Comparison of ENCODE assay signal across 15 mouse cellular contexts in the genomic region with DNA sequence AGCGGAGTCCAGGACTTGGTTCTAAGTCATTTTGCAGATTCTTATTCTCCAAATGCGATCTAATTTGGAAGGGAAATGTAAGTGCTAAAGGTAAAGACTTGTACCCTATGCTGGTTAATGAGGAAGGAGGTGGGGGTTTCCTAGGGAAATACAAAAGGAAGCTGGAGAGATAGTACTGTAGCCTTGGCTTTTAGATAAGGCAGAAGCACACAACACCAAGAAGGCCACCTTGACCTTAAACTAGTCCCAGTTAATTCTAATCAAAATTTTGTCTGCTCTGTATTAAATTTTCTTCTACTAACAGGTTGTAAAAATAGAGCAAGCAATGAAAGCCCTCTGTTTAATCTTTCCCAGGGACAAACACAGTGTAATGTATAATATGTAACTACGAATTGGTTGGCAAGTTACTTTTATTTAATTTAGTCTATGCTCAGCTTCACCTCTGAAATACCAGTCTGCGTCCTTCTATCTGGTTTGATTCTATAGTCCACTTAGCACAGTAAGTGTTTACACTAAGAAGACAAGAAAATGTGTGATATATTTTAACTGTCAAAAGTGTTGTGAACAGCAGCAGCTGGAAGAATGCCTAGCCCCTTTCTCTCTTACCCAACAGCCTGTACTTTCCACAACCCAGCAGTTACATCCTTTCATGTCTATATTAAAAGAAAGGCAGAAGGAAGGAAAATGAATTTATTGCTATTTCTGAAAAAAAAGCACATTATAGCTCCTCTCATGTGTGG.
DNase-seq lines count a peak whose midpoint lies in the region; ATAC-seq and TF ChIP-seq lines count a peak whose summit lies in the region.
"Had no signal": no experiment of that assay in that cellular context is flagged by ENCODE, and none has a peak within 500 bp of the region (broad histone marks: within the 10 kb centered on the region; RNA-seq: fewer than 3 reads in every experiment).

No protein-coding gene starts in this region.

- no peak overlapping the region for H3K4me3 ChIP-seq in gastrocnemius, adult 2 months
- H3K4me3 ChIP-seq in kidney, postnatal 0 days (replicated peaks; ENCODE audit: low read depth, low read length), result no peak overlapping the region
- no peak overlapping the region for H3K4me3 ChIP-seq in forebrain, embryonic 11.5 days (ENCODE audit: low read depth, low read length)
- no peak overlapping the region for H3K4me3 ChIP-seq in limb, embryonic 12.5 days (replicated peaks)
- H3K4me3 ChIP-seq: embryonic facial prominence, embryonic 13.5 days; hindbrain, embryonic 10.5 days had no signal

- no peaks in the 10 kb centered on the region for H3K36me3 ChIP-seq in kidney, postnatal 0 days (ENCODE audit: insufficient read depth, low read length)
- H3K36me3 ChIP-seq in forebrain, embryonic 11.5 days (ENCODE audit: control insufficient read depth, insufficient read depth, low read length), result no peaks in the 10 kb centered on the region
- no peaks in the 10 kb centered on the region for H3K36me3 ChIP-seq in limb, embryonic 12.5 days
- H3K36me3 ChIP-seq: embryonic facial prominence, embryonic 13.5 days; hindbrain, embryonic 10.5 days had no signal

- H3K9ac ChIP-seq in kidney, postnatal 0 days (ENCODE audit: low read depth, low read length), result no peak overlapping the region
- H3K9ac ChIP-seq in forebrain, embryonic 11.5 days (ENCODE audit: low read length), result no peak overlapping the region
- H3K9ac ChIP-seq in limb, embryonic 12.5 days (replicated peaks), result no peak overlapping the region
- H3K9ac ChIP-seq: embryonic facial prominence, embryonic 13.5 days had no signal

- no peaks in the 10 kb centered on the region for H3K27me3 ChIP-seq in kidney, postnatal 0 days (ENCODE audit: insufficient read depth, low read length)
- no peaks in the 10 kb centered on the region for H3K27me3 ChIP-seq in forebrain, embryonic 11.5 days (ENCODE audit: control insufficient read depth, insufficient read depth, low read length)
- H3K27me3 ChIP-seq in limb, embryonic 12.5 days, result no peaks in the 10 kb centered on the region
- H3K27me3 ChIP-seq: embryonic facial prominence, embryonic 13.5 days had no signal

- H3K9me3 ChIP-seq in kidney, postnatal 0 days (replicated peaks; ENCODE audit: low read length), result no peaks in the 10 kb centered on the region
- no peaks in the 10 kb centered on the region for H3K9me3 ChIP-seq in forebrain, embryonic 11.5 days (ENCODE audit: control insufficient read depth, low read length)
- H3K9me3 ChIP-seq in limb, embryonic 12.5 days, result no peaks in the 10 kb centered on the region
- H3K9me3 ChIP-seq: embryonic facial prominence, embryonic 13.5 days; hindbrain, embryonic 10.5 days; megakaryocyte, embryonic 14.5 days had no signal

- peak overlapping the region; percentile 45; the same call in 1 of the 2 replicates for H3K4me2 ChIP-seq in kidney, postnatal 0 days (ENCODE audit: low read length)
- no peak overlapping the region for H3K4me2 ChIP-seq in forebrain, embryonic 11.5 days (ENCODE audit: low read depth, low read length, severe bottlenecking)
- no peak overlapping the region for H3K4me2 ChIP-seq in limb, embryonic 12.5 days

- 56% methylated on average over 4 of the region's 4 CpGs for WGBS in kidney, postnatal 0 days
- 83% methylated on average over 4 of the region's 4 CpGs for WGBS in forebrain, embryonic 11.5 days
- 67% methylated on average over 4 of the region's 4 CpGs for WGBS in limb, embryonic 12.5 days

- H3K27ac ChIP-seq in gastrocnemius, adult 2 months, result 0 out of 2 replicates have a peak overlapping the region, but pooled peaks have one; percentile 9
- peak overlapping the region; percentile 58; the same call in 1 of the 2 replicates for H3K27ac ChIP-seq in kidney, postnatal 0 days
- peak overlapping the region; percentile 63 for H3K27ac ChIP-seq in forebrain, embryonic 11.5 days (ENCODE audit: low read depth, low read length)
- H3K27ac ChIP-seq in limb, embryonic 12.5 days, result peak overlapping the region; percentile 59; the same call in 1 of the 2 replicates

- H3K4me1 ChIP-seq in kidney, postnatal 0 days (replicated peaks; ENCODE audit: insufficient read depth, low read length), result peaks cover 5% of the 10 kb centered on the region; the same call in 1 of the 2 replicates
- peaks cover 20% of the 10 kb centered on the region for H3K4me1 ChIP-seq in forebrain, embryonic 11.5 days (replicated peaks; ENCODE audit: control insufficient read depth, insufficient read depth, low read length)
- H3K4me1 ChIP-seq in limb, embryonic 12.5 days (replicated peaks), result peaks cover 49% of the 10 kb centered on the region

- intact Hi-C loops in gastrocnemius, adult 2 months (cut with DNase I), result no loop called here

- no peak for DNase-seq in gastrocnemius, adult 2 months
- DNase-seq in gastrocnemius, adult 18-20 months (ENCODE audit: low spot score), result no peak
- DNase-seq in kidney, postnatal 0 days (ENCODE audit: low spot score), result peak; percentile 83
- DNase-seq in kidney, adult 18-20 months, result no peak
- DNase-seq in forebrain, embryonic 11.5 days (ENCODE audit: low spot score), result no peak
- no peak for DNase-seq in spleen, adult 12 weeks (ENCODE audit: low spot score)
- no peak for DNase-seq in right cerebral cortex, postnatal 10 days (ENCODE audit: low spot score in 2 of 2)
- DNase-seq: cerebellum, adult 2 months; kidney, adult 9 months; layer of hippocampus, postnatal 36 days; thymus, postnatal 14 days had no signal

- TF ChIP-seq CTCF in gastrocnemius, adult 2 months (IDR thresholded peaks at IDR 0.05), result no peak
- no peak for TF ChIP-seq CTCF in kidney, postnatal 0 days (IDR thresholded peaks at IDR 0.05; ENCODE audit: low read depth)

- ATAC-seq in kidney, postnatal 0 days (replicated peaks; ENCODE audit: low FRiP score, low read depth), result no peak
- no peak for ATAC-seq in forebrain, embryonic 11.5 days (replicated peaks; ENCODE audit: low FRiP score)
- ATAC-seq in limb, embryonic 12.5 days (ENCODE audit: insufficient number of reproducible peaks, insufficient read depth, low FRiP score, low TSS enrichment, low read depth), result no peak

Comparison
In these comparisons a context has a peak if more than half of its experiments do, and no peak if none do; other contexts are left out.
1. H3K27ac ChIP-seq: peak in every context shown above with its lines; median percentile 63 in forebrain, embryonic 11.5 days; 59 in limb, embryonic 12.5 days; 58 in kidney, postnatal 0 days; 9 in gastrocnemius, adult 2 months.